Mouse (Mus musculus) megakaryocyte, adult 5-6 weeks (primary cell): ENCODE measurements around the gene Gdf9. TPM values are rescaled to one million over a fixed set of nuclear protein-coding genes. Genes with fewer than 3 reads are reported as not detected.

Source experiments
- ATAC-seq: 2 replicates; pipeline ENCODE4 v1.8.0; 2016; ENCODE audit warnings: mild to moderate bottlenecking, inconsistent platforms; ENCODE audit not compliant: poor library complexity, severe bottlenecking
- total RNA-seq, 2 experiments: library from RNA; stranded (forward) in 1 of 2; stranded (reverse) in 1 of 2; fragments of 153-499, 151-499 nt in 1 of 2; fragments of 221-1000, 200-1000 nt in 1 of 2; gene quantifications; 2 replicates each; pipeline versions ENCODE4 v1.2.3 to v1.2.4; 2015 to 2017

The Gdf9 gene
- total RNA-seq, 2 experiments from 2014 or later, result 0.54 to 5.7 TPM

DNA sequence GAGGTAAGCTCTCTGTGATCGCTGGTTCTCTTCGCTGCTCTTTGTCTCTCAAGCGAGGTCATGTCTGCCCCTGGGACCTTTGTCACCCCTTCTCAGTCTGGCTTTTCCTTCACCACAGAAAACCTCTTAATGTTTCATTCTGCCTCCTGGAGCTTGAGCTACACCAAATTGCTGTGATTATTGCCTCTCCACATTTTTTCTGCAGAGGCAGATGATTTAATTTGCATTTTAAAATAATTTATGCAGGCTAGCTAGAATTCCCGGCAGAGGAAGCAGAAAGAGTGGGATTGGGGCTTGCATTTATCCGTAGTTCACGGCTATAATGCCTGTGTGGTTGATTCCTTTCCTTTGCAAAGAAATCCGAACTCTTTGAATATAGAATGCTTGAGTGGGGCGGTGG lies 44.8 kb downstream of the Gdf9 start:
- ATAC-seq, result no peak

DNA sequence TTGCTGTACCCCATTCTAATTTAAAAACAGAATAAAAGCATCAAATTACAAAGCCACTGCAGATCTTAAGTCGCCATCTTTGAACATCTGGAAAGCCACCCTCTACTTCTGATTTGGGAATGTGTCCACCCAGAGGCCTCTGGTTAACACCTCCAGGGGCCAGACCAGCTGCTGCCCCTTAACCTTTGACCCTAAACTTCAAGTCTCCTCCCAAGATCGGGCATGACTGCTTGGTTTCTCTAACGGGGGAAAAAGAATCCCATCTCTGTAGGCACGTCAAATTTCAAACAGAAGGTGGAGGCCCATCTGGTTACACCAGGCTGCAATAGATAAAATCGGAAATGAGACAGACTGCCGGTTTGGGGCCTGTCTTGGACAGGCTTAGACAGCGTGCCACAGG lies 47.0 kb downstream of the Gdf9 start:
- ATAC-seq, result no peak

DNA sequence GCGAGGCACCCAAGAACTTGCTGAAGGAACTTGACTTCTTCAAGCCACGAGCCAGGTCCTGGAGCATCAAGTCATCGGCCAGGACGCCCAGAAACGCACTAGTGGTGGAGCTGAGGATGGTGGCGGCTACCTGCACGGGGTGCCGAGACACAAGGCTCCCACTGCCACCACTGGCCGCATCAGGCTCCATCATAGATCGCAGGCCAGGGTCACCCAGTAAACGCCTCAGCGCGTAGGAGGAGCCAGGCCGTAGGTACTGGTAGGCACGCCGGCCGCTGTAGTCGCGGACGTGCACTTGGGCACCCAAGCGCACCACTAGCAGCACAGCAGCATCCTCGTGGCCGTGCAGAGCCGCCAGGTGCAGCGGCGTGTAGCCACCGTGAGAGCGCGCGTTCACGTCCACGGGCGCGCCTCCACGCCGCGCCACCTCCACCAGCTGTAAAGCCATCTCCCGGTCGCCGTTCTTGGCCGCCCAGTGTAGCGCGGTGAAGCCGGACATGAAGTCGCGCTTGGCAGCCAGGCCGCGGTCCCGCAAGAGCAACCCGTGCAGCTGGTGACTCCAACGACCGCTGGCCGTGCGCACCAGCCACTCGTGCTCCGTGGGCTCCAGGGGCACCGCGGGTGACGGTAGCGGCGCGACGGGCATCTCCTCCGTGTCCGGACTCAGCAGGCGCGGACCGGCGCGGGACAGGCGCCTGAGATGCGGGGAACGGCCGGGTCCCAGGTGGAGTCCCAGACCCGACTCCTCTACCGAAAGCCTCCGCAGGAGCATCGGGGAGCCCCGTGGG lies 47.8 kb downstream of the Gdf9 start:
- no peak for ATAC-seq

DNA sequence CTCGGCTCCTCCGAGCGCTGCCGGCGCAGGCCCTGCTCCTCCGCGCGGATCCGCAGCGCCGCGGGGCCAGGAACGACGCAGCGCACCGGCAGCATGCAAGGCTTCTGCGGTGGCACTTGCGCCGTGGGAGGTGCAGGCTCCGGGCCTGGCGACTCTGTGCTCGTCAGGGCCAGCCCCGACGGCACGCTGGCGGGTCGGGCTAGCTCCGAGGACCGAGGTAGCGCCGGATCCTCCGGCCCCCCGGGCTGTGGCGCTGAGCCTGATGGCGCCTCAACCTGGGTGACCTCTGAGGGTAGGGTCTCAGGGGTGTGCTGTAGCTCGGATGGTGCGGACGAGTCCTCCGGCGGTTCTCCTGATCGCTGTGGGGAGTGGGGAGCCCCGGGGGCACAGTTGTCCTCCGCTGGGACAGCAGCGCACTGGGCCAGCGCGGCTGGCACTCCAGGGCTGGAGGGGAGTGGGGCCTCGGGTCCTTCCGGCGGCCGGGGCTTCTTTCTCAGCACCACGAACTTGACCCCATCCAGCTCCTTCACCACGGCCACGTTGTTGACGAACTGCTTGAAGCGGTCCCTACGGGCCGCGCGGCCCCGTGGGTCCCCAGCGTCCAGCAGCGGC lies 48.5 kb downstream of the Gdf9 start:
- no peak for ATAC-seq

DNA sequence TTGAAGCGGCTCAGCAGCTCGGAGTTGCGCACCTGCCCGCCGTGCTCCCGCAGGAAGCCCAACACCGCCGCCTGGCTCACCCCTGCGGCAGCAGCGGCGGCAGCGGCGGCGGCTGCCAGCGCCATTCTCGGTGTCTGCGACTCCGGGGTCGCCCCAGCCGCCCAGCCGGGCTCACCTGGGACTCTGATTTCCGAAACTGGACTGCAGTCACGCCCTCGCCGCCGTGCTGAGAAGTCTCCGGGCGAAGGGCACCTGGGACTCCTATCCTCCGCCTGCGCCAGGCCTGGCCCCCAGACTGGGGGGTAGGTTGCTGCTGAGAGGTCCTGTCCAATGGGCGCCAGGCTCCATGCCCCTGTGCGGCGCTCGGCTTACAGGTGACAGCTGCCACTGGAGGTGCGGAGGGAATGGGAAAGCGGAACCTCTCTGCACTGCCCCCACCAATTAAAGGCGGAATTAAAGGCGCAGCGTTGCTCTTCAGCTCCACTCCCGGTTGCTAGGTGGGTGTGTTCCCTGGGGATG lies 49.0 kb downstream of the Gdf9 start, which contains the start of the genes Gm9945 and Sowaha:
Gene Gm9945 (plus strand): TSS at position 384 of the 519 bp plus-strand sequence.
Gene Sowaha (minus strand): TSS at position 492 of the 519 bp plus-strand sequence.
- peak; percentile 27; the same call in 1 of the 2 replicates for ATAC-seq

DNA sequence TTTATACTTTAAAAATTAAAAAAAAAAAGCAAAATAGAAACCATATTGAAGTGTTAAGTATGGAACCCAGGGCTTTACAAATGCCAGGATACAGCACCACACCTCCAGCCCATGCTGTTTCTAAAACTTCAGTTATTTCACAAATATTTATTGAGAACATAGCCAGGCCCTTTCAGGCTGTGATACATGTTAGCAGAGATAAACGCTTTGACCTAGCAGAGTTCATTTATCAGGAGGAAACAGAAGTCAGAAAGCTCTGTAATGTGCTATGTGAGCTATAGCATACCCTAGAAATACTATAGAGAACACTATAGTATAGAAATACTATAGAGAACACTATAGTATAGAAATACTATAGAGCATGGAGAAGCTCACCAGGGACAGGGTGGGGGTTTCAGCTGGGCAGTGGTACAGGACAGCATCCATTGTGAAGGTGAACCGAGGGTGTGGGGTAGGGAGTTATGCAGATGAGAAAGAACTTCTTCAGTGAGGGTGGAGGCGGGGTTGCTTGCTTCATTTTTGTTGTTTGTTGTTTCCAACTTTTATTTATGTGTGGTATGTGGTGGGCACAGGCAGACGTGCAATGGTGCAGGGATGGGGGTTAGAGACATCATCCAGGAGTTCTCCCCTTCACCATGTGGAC lies 50.4 kb downstream of the Gdf9 start:
- no peak for ATAC-seq

DNA sequence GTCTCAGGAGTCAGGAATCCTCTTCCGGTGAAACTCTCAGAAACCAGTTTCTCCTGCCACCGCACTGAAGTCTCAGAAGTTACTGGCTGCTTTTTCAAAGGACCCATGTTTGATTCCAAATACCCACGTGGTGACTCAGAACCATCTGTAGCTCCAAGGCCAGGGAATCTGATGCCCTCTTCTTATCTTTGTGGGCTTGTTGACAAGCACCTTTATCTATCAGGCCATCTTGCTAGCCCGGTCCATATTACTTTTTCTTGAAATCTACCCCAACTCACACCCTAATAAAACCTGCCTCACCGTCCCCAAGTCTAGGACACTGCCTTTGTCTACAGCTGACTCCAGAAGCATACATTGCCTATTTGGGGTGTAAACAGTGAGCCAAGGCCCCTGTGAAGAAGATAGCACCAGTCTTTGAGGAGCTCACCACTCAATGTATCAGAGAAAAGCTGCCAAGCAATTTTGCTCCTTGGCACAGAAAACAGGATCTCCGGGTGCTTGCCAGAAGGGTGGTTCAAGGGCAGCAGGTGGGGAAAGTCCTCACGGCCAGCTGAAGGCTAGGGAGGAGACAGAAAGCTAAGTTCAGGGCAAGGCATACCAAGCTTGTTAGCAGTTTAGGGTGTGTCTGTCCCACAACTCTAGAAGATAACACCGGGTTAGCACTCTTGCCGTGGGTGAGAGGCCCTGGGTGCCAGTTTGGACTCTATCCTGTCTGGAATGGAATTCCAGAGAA lies 52.5 kb downstream of the Gdf9 start:
- ATAC-seq, result no peak

DNA sequence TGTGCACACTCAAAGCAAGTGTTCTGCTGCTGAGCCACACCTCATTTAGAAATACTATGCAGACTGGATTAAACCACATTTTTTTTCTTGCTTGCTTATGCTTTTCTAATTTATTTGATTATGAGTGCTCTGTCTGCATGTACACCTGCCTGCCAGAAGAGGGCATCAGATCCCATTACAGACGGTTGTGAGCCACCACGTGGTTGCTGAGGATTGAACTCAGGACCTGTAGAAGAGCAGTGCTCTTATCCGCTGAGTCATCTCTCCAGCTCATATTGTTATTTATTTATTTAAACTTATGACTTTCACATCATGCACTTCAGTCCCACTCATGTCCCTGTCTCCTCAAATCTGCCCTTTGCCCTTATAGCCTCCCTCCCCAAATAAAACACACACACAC lies 54.9 kb downstream of the Gdf9 start:
- no peak for ATAC-seq

DNA sequence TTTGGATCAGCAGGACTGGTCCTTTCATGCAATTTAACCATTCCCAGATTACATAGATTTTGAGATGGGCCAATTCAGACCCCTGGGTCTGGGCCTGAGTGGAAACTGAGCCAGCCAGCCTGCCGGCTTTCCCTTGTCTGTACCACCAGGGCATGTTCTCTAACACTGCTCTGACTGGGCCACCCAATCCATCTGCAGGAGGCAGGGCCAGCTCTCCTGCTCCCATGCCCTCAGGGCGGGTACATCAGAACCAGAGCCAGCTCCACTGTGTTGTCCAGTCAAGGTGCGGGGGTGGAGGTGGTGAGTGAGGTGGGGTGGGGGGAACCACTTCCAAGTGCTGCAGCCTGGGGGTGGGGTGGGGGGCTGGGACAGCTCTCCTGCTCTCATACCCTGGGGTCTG lies 55.5 kb downstream of the Gdf9 start:
- ATAC-seq, result no peak

DNA sequence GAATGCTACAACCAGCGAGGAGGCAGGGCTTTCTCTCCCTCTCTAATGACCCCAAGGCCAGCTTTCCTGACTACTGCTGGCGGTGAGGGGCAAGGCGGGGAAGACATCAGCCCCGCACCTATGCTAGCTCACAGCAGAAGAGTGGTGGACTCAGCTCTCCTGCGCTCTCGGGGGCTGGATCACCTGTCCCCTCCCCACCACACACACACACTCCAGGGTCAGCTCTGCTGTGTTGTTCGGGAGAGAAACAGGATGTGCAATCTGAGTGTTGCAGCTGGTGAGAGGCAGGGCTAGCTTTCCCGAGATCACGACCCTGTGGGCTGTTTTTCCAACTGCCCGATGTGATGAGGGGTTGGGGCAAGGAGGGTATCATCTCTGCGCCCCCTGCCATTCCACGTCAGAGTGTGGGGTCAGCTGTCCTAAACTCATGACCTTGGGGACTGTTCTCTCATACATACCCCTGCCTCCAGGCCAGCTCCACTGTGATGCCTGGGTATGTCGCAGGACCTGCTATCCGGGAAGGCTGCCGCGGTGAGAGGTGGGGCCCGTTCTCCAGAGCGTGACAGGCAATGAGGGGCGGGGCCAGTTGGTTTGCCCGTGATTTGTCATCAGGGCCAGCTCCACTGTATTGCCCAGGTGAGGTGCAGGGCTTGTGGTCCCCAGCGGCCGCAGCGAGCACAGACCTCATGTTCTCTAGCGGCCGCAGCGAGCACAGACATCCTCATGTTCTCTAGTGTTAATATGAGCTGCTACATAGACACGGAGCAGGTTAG lies 56.2 kb downstream of the Gdf9 start:
- no peak for ATAC-seq

Other genes starting within 250 kb of the Gdf9 start
- 84.8 and 87.0 TPM in 2 replicates for gene Hspa4, start 130.6 kb upstream of the Gdf9 start, total RNA-seq (2015)
- 313 and 322 TPM in 2 replicates for gene Hspa4, start 130.6 kb upstream of the Gdf9 start, total RNA-seq (2017)
- gene Zcchc10, start 106.3 kb upstream of the Gdf9 start, total RNA-seq (2015), result 14.2 and 19.0 TPM in 2 replicates
- 1.9 and 3.2 TPM in 2 replicates for gene Zcchc10, start 106.3 kb upstream of the Gdf9 start, total RNA-seq (2017)
- 59.1 and 62.0 TPM in 2 replicates for gene Aff4, start 80.2 kb upstream of the Gdf9 start, total RNA-seq (2015)
- 38.3 and 38.4 TPM in 2 replicates for gene Aff4, start 80.2 kb upstream of the Gdf9 start, total RNA-seq (2017)
- gene Leap2, start 7.9 kb upstream of the Gdf9 start, total RNA-seq (2015), result not detected in 2 replicates
- gene Leap2, start 7.9 kb upstream of the Gdf9 start, total RNA-seq (2017), result not detected in 2 replicates
- 163 and 181 TPM in 2 replicates for gene Uqcrq, start 192 bp upstream of the Gdf9 start, total RNA-seq (2015)
- 53.2 and 54.8 TPM in 2 replicates for gene Uqcrq, start 192 bp upstream of the Gdf9 start, total RNA-seq (2017)
- gene Gm10447, start 26.1 kb downstream of the Gdf9 start, total RNA-seq (2015), result not detected in 2 replicates
- 0.11 TPM in 1 of 2 replicates, not detected in the other for gene Gm10447, start 26.1 kb downstream of the Gdf9 start, total RNA-seq (2017)
- 0.05 and 0.13 TPM in 2 replicates for gene Shroom1, start 26.2 kb downstream of the Gdf9 start, total RNA-seq (2015)
- 0.07 and 4.5 TPM in 2 replicates for gene Shroom1, start 26.2 kb downstream of the Gdf9 start, total RNA-seq (2017)
- not detected in 2 replicates for gene Gm9837, start 39.5 kb downstream of the Gdf9 start, total RNA-seq (2015)
- not detected in 2 replicates for gene Gm9837, start 39.5 kb downstream of the Gdf9 start, total RNA-seq (2017)
- gene Gm9945, start 49.1 kb downstream of the Gdf9 start, total RNA-seq (2015), result not detected in 2 replicates
- not detected in 2 replicates for gene Gm9945, start 49.1 kb downstream of the Gdf9 start, total RNA-seq (2017)
- gene Sowaha, start 49.3 kb downstream of the Gdf9 start, total RNA-seq (2015), result not detected in 2 replicates
- gene Sowaha, start 49.3 kb downstream of the Gdf9 start, total RNA-seq (2017), result not detected in 2 replicates
- gene Sept8, start 88.2 kb downstream of the Gdf9 start, total RNA-seq (2015), result 9.0 and 9.5 TPM in 2 replicates
- gene Sept8, start 88.2 kb downstream of the Gdf9 start, total RNA-seq (2017), result 6.1 and 10.1 TPM in 2 replicates
- gene Kif3a, start 136.4 kb downstream of the Gdf9 start, total RNA-seq (2015), result 2.5 and 4.1 TPM in 2 replicates
- 3.3 and 5.0 TPM in 2 replicates for gene Kif3a, start 136.4 kb downstream of the Gdf9 start, total RNA-seq (2017)
- gene Il4, start 187.6 kb downstream of the Gdf9 start, total RNA-seq (2015), result 5.5 and 13.1 TPM in 2 replicates
- 8.0 and 8.7 TPM in 2 replicates for gene Il4, start 187.6 kb downstream of the Gdf9 start, total RNA-seq (2017)
- gene Il13, start 203.7 kb downstream of the Gdf9 start, total RNA-seq (2015), result 0.18 TPM in 2 replicates
- 0.28 and 0.62 TPM in 2 replicates for gene Il13, start 203.7 kb downstream of the Gdf9 start, total RNA-seq (2017)